Mouse (Mus musculus) heart, postnatal 0 days (tissue): ENCODE data around the gene Rdm1.
"Not testable (repeated sequence)": the region's sequence is repeated elsewhere in the genome, so short reads cannot be mapped to it uniquely, and the experiment has no call there.

ENCODE experiments used
- CTCF ChIP-seq: IDR thresholded peaks from 2 replicates; pipeline ENCODE4 v1.5.1; 2016; ENCODE audit warnings: antibody characterized with exemption, control low read depth, low read depth
- EP300 ChIP-seq: IDR thresholded peaks from 2 replicates; pipeline ENCODE4 v1.6.1; 2016; ENCODE audit warnings: antibody characterized with exemption, low read depth

DNA sequence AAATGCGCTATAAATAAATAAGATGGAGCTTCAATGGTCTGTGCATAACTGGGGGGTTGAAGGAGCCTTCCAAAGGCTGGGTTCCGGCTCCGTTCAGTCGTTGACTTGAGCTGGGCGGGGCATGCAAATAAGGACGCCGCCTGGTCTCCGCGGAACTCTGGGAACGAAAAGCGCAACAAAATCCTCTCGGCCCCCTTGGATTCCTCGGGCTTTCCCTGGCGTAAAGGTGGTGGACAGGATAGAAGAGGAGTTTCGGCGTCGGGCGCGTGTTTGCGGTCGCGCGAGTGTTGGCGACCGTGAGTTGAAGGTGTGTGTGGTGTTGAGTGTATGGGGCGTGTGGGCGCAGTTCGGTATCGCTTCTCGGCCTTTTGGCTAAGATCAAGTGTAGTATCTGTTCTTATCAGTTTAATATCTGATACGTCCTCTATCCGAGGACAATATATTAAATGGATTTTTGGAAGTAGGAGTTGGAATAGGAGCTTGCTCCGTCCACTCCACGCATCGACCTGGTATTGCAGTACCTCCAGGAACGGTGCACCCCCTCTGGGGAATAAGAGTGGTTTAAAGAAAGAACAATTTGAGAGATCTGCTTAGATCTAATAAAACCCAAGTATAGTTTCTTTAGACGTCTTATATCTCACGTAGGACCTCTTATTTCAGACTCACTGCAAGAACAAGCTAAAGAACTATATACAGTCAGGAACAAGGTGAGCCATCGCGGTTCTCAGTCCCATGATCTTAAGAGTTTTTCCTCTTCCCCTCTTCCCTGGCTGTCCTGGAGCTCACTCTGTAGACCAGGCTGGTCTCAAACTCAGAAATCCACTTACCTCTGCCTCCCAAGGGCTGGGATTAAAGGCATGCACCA lies 31.1 kb downstream of the Rdm1 start:
- TF ChIP-seq CTCF, result not testable (repeated sequence)
- TF ChIP-seq EP300, result peak; percentile 83
